Mouse (Mus musculus): Measurements from ENCODE around the gene Ift43. TPM values are rescaled to one million over a fixed set of nuclear protein-coding genes. Genes with fewer than 3 reads are reported as not detected.
A peak's percentile ranks its signal among the peaks of the same experiment; 100 is the strongest.

Gene Ift43
- total and polyA plus RNA-seq, 3 experiments = 0.42 to 1.9 TPM; not detected in 1

DNA sequence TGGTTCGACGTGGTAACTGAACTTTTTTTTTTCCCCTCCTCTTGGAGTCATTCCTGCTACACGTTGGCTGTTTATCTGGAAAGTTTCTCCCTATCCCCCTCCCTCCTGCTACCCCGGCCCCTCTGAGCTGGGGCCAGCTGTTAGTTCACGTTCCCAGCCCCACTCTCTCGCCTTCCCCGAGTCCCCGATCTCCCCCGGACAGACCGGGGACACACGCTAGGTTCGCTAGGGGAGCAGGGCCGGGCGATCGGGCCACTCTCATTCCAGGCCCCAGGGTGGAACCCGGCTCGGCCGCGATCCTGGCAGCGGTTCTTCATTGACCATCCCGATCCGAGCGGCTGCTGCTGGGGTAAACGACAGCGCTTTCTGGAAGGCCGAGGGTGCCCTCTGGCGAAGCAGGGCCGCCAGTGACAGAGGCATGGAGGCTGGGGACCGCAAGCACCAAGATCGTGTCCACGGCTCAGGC lies 3.1 kb upstream of the Ift43 start (continued):
- TF ChIP-seq USF2 (IDR thresholded peaks at IDR 0.05; ENCODE audit: borderline replicate concordance in 1 of 2, insufficient read depth in 1 of 2, low read depth in 1 of 2, low read length in 2 of 2) (no peak), GABPA (IDR thresholded peaks at IDR 0.05; ENCODE audit: low read depth, low read length) (no peak), E2F4 (IDR thresholded peaks at IDR 0.05; ENCODE audit: borderline replicate concordance, low read depth, low read length) (no peak), RAD21 (IDR thresholded peaks at IDR 0.05; ENCODE audit: low read depth, low read length) (peak; percentile 94), ETS1 (IDR thresholded peaks at IDR 0.05; ENCODE audit: low read depth, low read length) (no peak), JUND (IDR thresholded peaks at IDR 0.05; ENCODE audit: low read depth, low read length) (no peak), SIN3A (IDR thresholded peaks at IDR 0.05; ENCODE audit: low read length) (peak; percentile 55; the same call in 1 of the 2 replicates), KAT2A (conservative IDR thresholded peaks at IDR 0.05; ENCODE audit: low read depth, low read length) (no peak)

GRCm38 (mm10) chr12:86085873-86086272 lies 3.5 kb downstream of the Ift43 start:
- H3K9me3 ChIP-seq (replicated peaks; ENCODE audit: insufficient read depth, low read length) = no peaks in the 10 kb centered on the region
- no peaks in the 10 kb centered on the region for H3K4me1 ChIP-seq (ENCODE audit: control insufficient read depth in 1 of 2, insufficient read depth in 2 of 2, low read length in 2 of 2)
- H3K79me2 ChIP-seq (ENCODE audit: control insufficient read depth, insufficient read depth, low read length, poor library complexity) = no peaks in the 10 kb centered on the region
- H3K9ac ChIP-seq (ENCODE audit: control insufficient read depth, low read depth, low read length, poor library complexity, severe bottlenecking) = no peak overlapping the region
- no peak overlapping the region for H3K4me3 ChIP-seq (ENCODE audit: control insufficient read depth in 1 of 2, insufficient read depth in 1 of 2, low read depth in 2 of 2, low read length in 2 of 2)
- H3K27ac ChIP-seq (ENCODE audit: control insufficient read depth, low read depth, low read length) = no peak overlapping the region
- H3K27me3 ChIP-seq (ENCODE audit: control insufficient read depth in 1 of 2, insufficient read depth in 2 of 2, low read length in 2 of 2) = no peaks in the 10 kb centered on the region; a peak in 1 of 4 replicates
- no peak for DNase-seq (ENCODE audit: low read depth, low spot score)
- no peak for TF ChIP-seq JUND (IDR thresholded peaks at IDR 0.05; ENCODE audit: low read depth, low read length)
- no peak for TF ChIP-seq KAT2A (conservative IDR thresholded peaks at IDR 0.05; ENCODE audit: low read depth, low read length)
- no peak for TF ChIP-seq POLR2AphosphoS2 (IDR thresholded peaks at IDR 0.05; ENCODE audit: low read length)
- TF ChIP-seq TAL1 (IDR thresholded peaks at IDR 0.05; ENCODE audit: low read length) = no peak
- TF ChIP-seq EP300 (IDR thresholded peaks at IDR 0.05; ENCODE audit: low read depth in 1 of 2, low read length in 2 of 2) = no peak
- TF ChIP-seq RCOR1 (IDR thresholded peaks at IDR 0.05; ENCODE audit: low read depth, low read length) = no peak
- no peak for TF ChIP-seq ETS1 (IDR thresholded peaks at IDR 0.05; ENCODE audit: low read depth, low read length)
- no peak for TF ChIP-seq NRF1 (IDR thresholded peaks at IDR 0.05; ENCODE audit: insufficient read depth, low read depth, low read length, poor library complexity, severe bottlenecking)
- no peak for TF ChIP-seq CHD1 (IDR thresholded peaks at IDR 0.05; ENCODE audit: low read depth, low read length)
- TF ChIP-seq SMC3 (IDR thresholded peaks at IDR 0.05; ENCODE audit: low read depth, low read length) = no peak
- no peak for TF ChIP-seq ZKSCAN1 (IDR thresholded peaks at IDR 0.05; ENCODE audit: low read depth, low read length)
- no peak for TF ChIP-seq ZNF384 (IDR thresholded peaks at IDR 0.05; ENCODE audit: low read depth, low read length)
- no peak for TF ChIP-seq TCF12 (IDR thresholded peaks at IDR 0.05; ENCODE audit: low read depth, low read length)
- TF ChIP-seq USF2 (IDR thresholded peaks at IDR 0.05; ENCODE audit: borderline replicate concordance in 1 of 2, insufficient read depth in 1 of 2, low read depth in 1 of 2, low read length in 2 of 2) = no peak
- H3K36me3 ChIP-seq (ENCODE audit: control insufficient read depth in 1 of 2, insufficient read depth in 2 of 2, low read length in 2 of 2) = no peaks in the 10 kb centered on the region

Data from MEL (cell line).